Mouse (Mus musculus): ENCODE measurements around the gene Gm10408.
"Not testable (repeated sequence)": the region's sequence is repeated elsewhere in the genome, so short reads cannot be mapped to it uniquely, and the experiment has no call there.

The Gm10408 gene

GRCm38 (mm10) chr14:3449079-3449478 is at the start of gene Gm10408:
TSS of gene Gm10408 (plus strand) at chr14:3449379.
- not testable (repeated sequence) for DNase-seq (ENCODE audit: low spot score in 2 of 2)

- DNase-seq (ENCODE audit: low spot score in 2 of 2): not testable (repeated sequence)
These were observed 36.9 kb upstream of the Gm10408 start, which contains the start of gene Gm10409 for GRCm38 (mm10) chr14:3412314-3412713. TSS of gene Gm10409 (plus strand) at chr14:3412614.

DNA sequence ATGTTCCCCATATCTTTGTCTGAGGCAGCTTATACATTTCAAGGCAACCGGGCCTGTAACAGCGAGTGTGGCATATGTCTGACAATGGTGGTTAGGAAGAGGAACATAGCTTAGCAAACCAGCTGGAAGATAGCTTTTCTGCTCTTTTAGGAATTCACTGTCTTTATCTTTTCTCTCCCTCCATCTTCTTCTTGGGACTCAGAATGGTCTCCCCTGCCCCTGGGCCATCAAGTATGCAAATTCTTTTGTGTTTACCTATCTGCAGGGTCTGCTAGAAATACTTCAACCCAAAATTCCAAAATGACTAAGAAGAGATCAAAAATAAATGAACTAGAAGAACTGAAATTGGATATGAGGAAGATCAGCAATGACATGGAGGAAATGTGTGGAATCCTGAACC is 21.4 kb upstream of the Gm10408 start, which contains the start of gene Gm3005:
Gm3005 (plus strand) TSS at position 301 of the 400 bp plus-strand sequence.
- not testable (repeated sequence) for DNase-seq (ENCODE audit: low spot score in 2 of 2)

All from frontal cortex, postnatal 10 days (tissue).